Comparison of ENCODE assay signal across 13 mouse cellular contexts in the genomic region with DNA sequence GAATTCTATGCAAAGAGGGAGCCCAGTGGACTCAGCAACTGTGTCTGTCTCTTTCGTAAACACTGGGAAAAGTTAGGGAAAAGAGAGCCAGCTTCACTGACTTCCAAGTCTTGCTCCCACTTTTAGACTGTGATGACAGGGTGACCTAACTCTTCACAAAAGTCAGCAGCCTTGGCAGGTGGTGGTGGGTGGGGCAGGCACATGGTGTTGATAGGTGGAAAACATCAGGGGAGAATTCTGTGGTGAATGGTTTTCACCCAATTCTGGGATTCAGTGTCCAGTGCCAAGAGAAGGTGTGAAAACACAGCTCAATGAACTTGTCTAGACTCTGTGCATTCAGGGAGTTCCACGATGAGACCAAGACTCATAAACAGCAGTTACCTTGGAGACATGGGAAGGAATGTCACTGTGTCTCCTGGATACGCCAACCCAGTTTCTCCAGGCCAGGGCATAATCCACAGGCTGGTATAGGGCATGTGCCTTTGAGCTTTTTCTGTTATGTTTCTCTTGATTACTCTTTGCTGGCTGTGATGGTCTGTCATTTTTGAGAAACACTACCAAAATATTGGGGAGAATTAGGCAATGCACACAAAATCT.
DNase-seq lines count a peak whose midpoint lies in the region; ATAC-seq and TF ChIP-seq lines count a peak whose summit lies in the region.
"Had no signal": no experiment of that assay in that cellular context is flagged by ENCODE, and none has a peak within 500 bp of the region (broad histone marks: within the 10 kb centered on the region; RNA-seq: fewer than 3 reads in every experiment).

No protein-coding gene starts in this region.

- no peak overlapping the region for H3K4me2 ChIP-seq in heart, embryonic 14.5 days (ENCODE audit: low read length)
- no peak overlapping the region for H3K4me2 ChIP-seq in lung, embryonic 15.5 days

- 65% methylated on average over 3 of the region's 3 CpGs for WGBS in heart, embryonic 10.5 days
- WGBS in heart, embryonic 14.5 days: 31% methylated on average over 3 of the region's 3 CpGs
- 48% methylated on average over 3 of the region's 3 CpGs for WGBS in lung, embryonic 15.5 days

- H3K4me1 ChIP-seq in heart, embryonic 10.5 days: peaks cover 4% of the 10 kb centered on the region; the same call in 1 of the 2 replicates
- peaks cover 0 to 8% of the 10 kb centered on the region in 2 experiments; a peak in 1 of 4 replicates for H3K4me1 ChIP-seq in heart, embryonic 14.5 days (ENCODE audit: control insufficient read depth in 2 of 2, insufficient read depth in 2 of 2, low read length in 2 of 2)
- peaks cover 4% of the 10 kb centered on the region; the same call in 1 of the 2 replicates for H3K4me1 ChIP-seq in lung, embryonic 15.5 days

- no peak overlapping the region for H3K9ac ChIP-seq in heart, embryonic 14.5 days (ENCODE audit: low read length)
- H3K9ac ChIP-seq in lung, embryonic 15.5 days: no peak overlapping the region

- in situ Hi-C loops in Patski (cut with MboI; ENCODE audit: low pct_unique_long_range_greater_than_20kb): no loop called here

- H3K27ac ChIP-seq in heart, embryonic 10.5 days: no peak overlapping the region
- peak overlapping the region in 1 of 2 experiments; percentile 21; a peak in 1 of 4 replicates for H3K27ac ChIP-seq in heart, embryonic 14.5 days (replicated peaks in 1 of 2; ENCODE audit: control insufficient read depth in 1 of 2, insufficient read depth in 1 of 2, low read depth in 2 of 2, low read length in 2 of 2)
- H3K27ac ChIP-seq in lung, embryonic 15.5 days: peak overlapping the region; percentile 33; the same call in 1 of the 2 replicates

- no peaks in the 10 kb centered on the region for H3K36me3 ChIP-seq in heart, embryonic 10.5 days
- no peaks in the 10 kb centered on the region for H3K36me3 ChIP-seq in heart, embryonic 14.5 days (ENCODE audit: control insufficient read depth, insufficient read depth, low read length)
- H3K36me3 ChIP-seq in lung, embryonic 15.5 days: no peaks in the 10 kb centered on the region

- TF ChIP-seq CTCF in Patski (IDR thresholded peaks at IDR 0.05): no peak

- H3K9me3 ChIP-seq in heart, embryonic 10.5 days: no peaks in the 10 kb centered on the region
- no peaks in the 10 kb centered on the region for H3K9me3 ChIP-seq in heart, embryonic 14.5 days (ENCODE audit: control insufficient read depth, low read length)
- H3K9me3 ChIP-seq in lung, embryonic 15.5 days: no peaks in the 10 kb centered on the region

- H3K27me3 ChIP-seq in heart, embryonic 10.5 days (ENCODE audit: insufficient read depth, poor library complexity, severe bottlenecking): no peaks in the 10 kb centered on the region
- H3K27me3 ChIP-seq in Patski: peaks cover 13% of the 10 kb centered on the region
- H3K27me3 ChIP-seq in heart, embryonic 14.5 days (ENCODE audit: control insufficient read depth, insufficient read depth, low read length): no peaks in the 10 kb centered on the region
- H3K27me3 ChIP-seq in lung, embryonic 15.5 days: no peaks in the 10 kb centered on the region

- DNase-seq in heart, adult 11 months: peak; percentile 96
- DNase-seq in heart, embryonic 10.5 days (ENCODE audit: low spot score): no peak
- DNase-seq in Patski (ENCODE audit: low read depth, low spot score): peak; percentile 24
- no peak for DNase-seq in thymus, postnatal 14 days
- no peak for DNase-seq in thymus, postnatal 0 days (ENCODE audit: low spot score)
- no peak for DNase-seq in right cerebral cortex, postnatal 4 days
- DNase-seq: cerebellum, postnatal 36 days; kidney, postnatal 10 days; retina, postnatal 1 day; thymus, postnatal 25 days had no signal

- ATAC-seq in Patski: peak; percentile 21
- ATAC-seq in heart, embryonic 14.5 days (ENCODE audit: insufficient number of reproducible peaks, insufficient read depth, low FRiP score, low read depth): 0 out of 2 replicates have a peak, but pooled peaks have one; percentile 43
- ATAC-seq in lung, embryonic 15.5 days (ENCODE audit: borderline replicate concordance, extremely low read depth, low FRiP score, low TSS enrichment): no peak
- ATAC-seq: inflammation-experienced regulatory T-cells, adult 6 months had no signal

- H3K4me3 ChIP-seq in heart, embryonic 10.5 days: no peak overlapping the region
- no peak overlapping the region for H3K4me3 ChIP-seq in heart, embryonic 14.5 days (ENCODE audit: control insufficient read depth in 1 of 2, insufficient read depth in 1 of 2, low read depth in 1 of 2, low read length in 2 of 2)
- no peak overlapping the region for H3K4me3 ChIP-seq in lung, embryonic 15.5 days

- POLR2A ChIA-PET in Patski (lab: Charles Lee): interaction anchor here (0.5 kb wide), 1 partner anchor 380 kb away, joined by 3 read pairs; no protein-coding TSS in a partner anchor

- CTCF ChIA-PET in Patski (lab: Charles Lee): interaction anchor here (0.8 to 1.0 kb wide), 2 partner anchors 12 to 40 kb away, joined by 3 read pairs; no protein-coding TSS in a partner anchor

Comparison
In these comparisons a context has a peak if more than half of its experiments do, and no peak if none do; other contexts are left out.
1. DNase-seq: peak in heart, adult 11 months (single experiment) and Patski (single experiment); none in heart, embryonic 10.5 days (single experiment), thymus, postnatal 14 days (single experiment), thymus, postnatal 0 days (single experiment) and right cerebral cortex, postnatal 4 days (single experiment).